Mouse (Mus musculus): ENCODE measurements around the gene Sugct. TPM values are rescaled to one million over a fixed set of nuclear protein-coding genes. Genes with fewer than 3 reads are reported as not detected.

Sugct gene
- polyA plus RNA-seq (2012; ENCODE audit: low replicate concordance) = not detected in 2 replicates

DNA sequence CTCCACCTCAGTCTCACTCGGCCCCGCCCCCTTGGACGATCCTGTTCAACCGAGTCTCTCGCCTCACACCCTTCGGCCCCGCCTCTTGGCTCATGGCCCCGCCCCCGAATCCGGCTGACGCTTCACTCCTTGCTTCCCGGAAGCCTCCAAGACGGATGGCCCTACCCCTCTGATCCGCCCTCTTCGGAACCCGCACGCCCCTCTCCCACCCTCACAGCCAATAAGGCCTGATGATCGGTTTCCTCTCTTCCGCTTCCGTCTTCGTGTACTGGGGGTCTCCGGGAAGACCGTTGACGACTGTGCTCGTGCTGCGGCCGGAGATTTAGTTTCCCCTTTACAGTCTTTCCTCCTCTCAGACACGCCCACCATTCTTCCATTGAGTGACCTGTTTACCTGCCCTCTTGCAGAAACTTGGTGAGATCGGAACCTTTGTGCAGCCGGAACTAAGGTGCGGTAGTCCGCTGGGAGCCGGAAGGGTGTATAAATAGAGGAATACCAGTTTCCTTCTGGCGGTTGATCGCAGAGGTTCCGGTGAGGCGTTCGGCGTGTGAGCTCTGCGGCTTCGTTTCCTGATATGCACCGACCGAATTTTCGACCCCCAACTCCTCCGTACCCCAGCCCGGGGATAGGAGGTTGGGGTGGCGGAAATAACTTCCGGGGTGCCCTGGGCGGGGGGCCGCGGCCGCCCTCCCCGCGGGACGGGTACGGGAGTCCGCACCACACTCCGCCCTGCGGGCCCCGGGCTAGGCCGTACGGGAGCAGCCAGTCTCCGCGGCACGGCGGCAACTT is at the start of gene Sugct, which contains the start of gene Mplkip:
Gene Sugct (minus strand): TSS at position 643 of the 789 bp plus-strand sequence.
Gene Mplkip (plus strand): TSS at position 282 of the 789 bp plus-strand sequence.

Other genes starting within 250 kb of the Sugct start
- gene Mplkip, start 361 bp downstream of the Sugct start, polyA plus RNA-seq (2012; ENCODE audit: low replicate concordance) = 57.4 and 57.8 TPM in 2 replicates
- gene Cdk13, start 109.5 kb upstream of the Sugct start, polyA plus RNA-seq (2012; ENCODE audit: low replicate concordance) = 337 and 398 TPM in 2 replicates
- 3.4 and 6.1 TPM in 2 replicates for gene Rala, start 248.7 kb upstream of the Sugct start, polyA plus RNA-seq (2012; ENCODE audit: low replicate concordance)